Mouse (Mus musculus) embryonic facial prominence, embryonic 14.5 days (tissue): Measurements from ENCODE around the gene Tmem135. TPM values are rescaled to one million over a fixed set of nuclear protein-coding genes. Genes with fewer than 3 reads are reported as not detected.

Source experiments
- ATAC-seq: fragments of 200-750 bp; cut with Nextera tagmentation; 2 replicates; pipeline ENCODE4 v1.8.0; 2017; ENCODE audit warnings: low read depth, moderate number of reproducible peaks, moderate TSS enrichment
- DNase-seq: peaks from one replicate; pipeline ENCODE4 v3.0.0-alpha.2; 2015; ENCODE audit warnings: low spot score
- H3K27ac ChIP-seq: fragments of 300-500 bp; sonication (generic); replicated peaks from 2 replicates; pipeline ENCODE4 v1.5.1; 2014; ENCODE audit warnings: low read depth, mild to moderate bottlenecking, low read length, moderate library complexity
- H3K27me3 ChIP-seq: fragments of 300-500 bp; sonication (generic); replicated peaks from 2 replicates; pipeline ENCODE4 v1.6.1; 2014; ENCODE audit warnings: low read length; ENCODE audit not compliant: control insufficient read depth, insufficient read depth
- H3K36me3 ChIP-seq: fragments of 300-500 bp; sonication (generic); 2 replicates; pipeline ENCODE4 v1.6.1; 2014; ENCODE audit warnings: low read length, mixed read lengths; ENCODE audit not compliant: control insufficient read depth, insufficient read depth
- H3K4me1 ChIP-seq: fragments of 300-500 bp; sonication (generic); 2 replicates; pipeline ENCODE4 v1.6.1; 2014; ENCODE audit warnings: antibody characterized with exemption, low read length; ENCODE audit not compliant: control insufficient read depth, insufficient read depth
- H3K4me2 ChIP-seq: fragments of 300-500 bp; sonication (generic); 2 replicates; pipeline ENCODE4 v1.6.1; 2014; ENCODE audit warnings: low read depth, mild to moderate bottlenecking, low read length, moderate library complexity, mixed read lengths
- H3K4me3 ChIP-seq: fragments of 300-500 bp; sonication (generic); 2 replicates; pipeline ENCODE4 v1.5.1; 2014; ENCODE audit warnings: low read depth, mild to moderate bottlenecking, low read length
- H3K9ac ChIP-seq: fragments of 300-500 bp; sonication (generic); 2 replicates; pipeline ENCODE4 v1.6.1; 2014; ENCODE audit warnings: low read depth, mild to moderate bottlenecking, low read length, moderate library complexity, mixed read lengths
- H3K9me3 ChIP-seq: fragments of 300-500 bp; sonication (generic); 2 replicates; pipeline ENCODE4 v1.6.1; 2016; ENCODE audit warnings: low read length; ENCODE audit not compliant: control insufficient read depth
- WGBS: fragments of 180-500 bp; shearing (Covaris S2); extraction: QIAGEN DNeasy Blood & Tissue Kit; methylation state at CpG from one replicate; pipeline ENCODE4 v1.1.7; 2014; 5-methylcytosine and 5-hydroxymethylcytosine counted together
- polyA plus RNA-seq: library from polyadenylated mRNA; unstranded; fragments of >200 nt; fragmentation: Nextera tagmentation; extraction: Ambion mirVana; gene quantifications from 2 replicates; pipeline ENCODE4 v1.2.1, GENCODE M21; 2014

Gene Tmem135
- polyA plus RNA-seq, 1 experiment from 2014 or later, result 18.8 TPM

DNA sequence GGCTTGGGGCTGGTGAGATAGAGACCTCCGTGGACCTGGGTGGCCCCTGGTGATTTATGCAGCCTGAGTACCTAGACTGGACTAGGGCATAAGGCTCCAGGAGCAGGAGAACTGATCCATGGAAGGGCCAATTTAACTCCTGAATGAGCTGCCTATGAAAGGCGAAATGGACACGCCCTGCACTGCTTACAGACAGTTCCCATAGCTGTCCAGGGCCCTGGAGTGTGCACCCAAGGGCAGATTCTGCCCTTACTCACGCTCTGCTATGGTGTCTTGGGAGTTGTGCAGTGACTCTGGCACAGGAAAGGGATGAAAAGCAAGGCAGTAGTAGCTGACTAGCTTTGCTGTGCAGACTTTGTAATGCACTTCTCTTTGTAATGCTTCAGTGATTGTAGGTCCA, 6.3 kb upstream of the Tmem135 start:
- Histone ChIP-seq H3K4me3 (no peak overlapping the region), H3K9me3 (no peaks in the 10 kb centered on the region), H3K4me2 (no peak overlapping the region), H3K36me3 (peaks cover 14% of the 10 kb centered on the region), H3K27ac (no peak overlapping the region), H3K9ac (no peak overlapping the region), H3K27me3 (no peaks in the 10 kb centered on the region), H3K4me1 (0 out of 2 replicates have a peak, but pooled peaks cover 6% of the 10 kb centered on the region)
- no peak for DNase-seq
- WGBS, result 81% methylated on average over 4 of the region's 4 CpGs
- no peak for ATAC-seq

GRCm38 (mm10) chr7:89407006-89407940, 3.3 kb upstream of the Tmem135 start:
- no peaks in the 10 kb centered on the region for H3K27me3 ChIP-seq
- H3K4me3 ChIP-seq, result peak overlapping the region; percentile 16; the same call in 1 of the 2 replicates
- H3K4me1 ChIP-seq, result 0 out of 2 replicates have a peak, but pooled peaks cover 6% of the 10 kb centered on the region
- peaks cover 14% of the 10 kb centered on the region for H3K36me3 ChIP-seq
- DNase-seq, result no peak
- peak overlapping the region; percentile 99 for H3K4me2 ChIP-seq
- no peak overlapping the region for H3K9ac ChIP-seq
- no peak for ATAC-seq
- no peak overlapping the region for H3K27ac ChIP-seq
- 78% methylated on average over 24 of the region's 24 CpGs for WGBS
- H3K9me3 ChIP-seq, result no peaks in the 10 kb centered on the region

DNA sequence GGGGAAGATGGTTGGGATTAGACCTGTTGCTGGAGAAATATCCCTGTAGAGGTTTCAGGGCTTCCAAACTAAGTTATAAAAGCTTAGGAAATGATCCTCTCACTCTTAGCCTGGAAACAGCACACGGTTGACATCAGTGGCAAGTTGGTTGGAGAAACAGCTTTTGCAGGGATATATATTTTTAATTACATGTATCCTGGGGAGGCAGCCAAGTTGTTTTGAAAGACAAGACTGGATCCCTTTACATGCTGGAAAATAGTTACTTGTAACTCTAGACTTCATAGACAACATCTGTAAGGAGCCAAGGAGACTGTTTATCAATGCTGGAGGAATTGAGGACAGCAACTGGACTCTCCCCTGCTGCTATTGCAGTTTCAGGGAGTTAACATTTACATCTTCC, 2.0 kb upstream of the Tmem135 start:
- Histone ChIP-seq H3K9me3 (no peaks in the 10 kb centered on the region), H3K9ac (peak overlapping the region; percentile 28; the same call in 1 of the 2 replicates), H3K4me1 (0 out of 2 replicates have a peak, but pooled peaks cover 6% of the 10 kb centered on the region), H3K27ac (no peak overlapping the region), H3K4me2 (peak overlapping the region; percentile 99), H3K27me3 (no peaks in the 10 kb centered on the region), H3K36me3 (peaks cover 14% of the 10 kb centered on the region), H3K4me3 (peak overlapping the region; percentile 85)
- ATAC-seq (no peak), DNase-seq (peak; percentile 56)
- WGBS, result 26% methylated on average over 1 of the region's 1 CpGs

- DNase-seq, result no peak
Observed at GRCm38 (mm10) chr7:89404734-89405440, 865 bp upstream of the Tmem135 start.

DNA sequence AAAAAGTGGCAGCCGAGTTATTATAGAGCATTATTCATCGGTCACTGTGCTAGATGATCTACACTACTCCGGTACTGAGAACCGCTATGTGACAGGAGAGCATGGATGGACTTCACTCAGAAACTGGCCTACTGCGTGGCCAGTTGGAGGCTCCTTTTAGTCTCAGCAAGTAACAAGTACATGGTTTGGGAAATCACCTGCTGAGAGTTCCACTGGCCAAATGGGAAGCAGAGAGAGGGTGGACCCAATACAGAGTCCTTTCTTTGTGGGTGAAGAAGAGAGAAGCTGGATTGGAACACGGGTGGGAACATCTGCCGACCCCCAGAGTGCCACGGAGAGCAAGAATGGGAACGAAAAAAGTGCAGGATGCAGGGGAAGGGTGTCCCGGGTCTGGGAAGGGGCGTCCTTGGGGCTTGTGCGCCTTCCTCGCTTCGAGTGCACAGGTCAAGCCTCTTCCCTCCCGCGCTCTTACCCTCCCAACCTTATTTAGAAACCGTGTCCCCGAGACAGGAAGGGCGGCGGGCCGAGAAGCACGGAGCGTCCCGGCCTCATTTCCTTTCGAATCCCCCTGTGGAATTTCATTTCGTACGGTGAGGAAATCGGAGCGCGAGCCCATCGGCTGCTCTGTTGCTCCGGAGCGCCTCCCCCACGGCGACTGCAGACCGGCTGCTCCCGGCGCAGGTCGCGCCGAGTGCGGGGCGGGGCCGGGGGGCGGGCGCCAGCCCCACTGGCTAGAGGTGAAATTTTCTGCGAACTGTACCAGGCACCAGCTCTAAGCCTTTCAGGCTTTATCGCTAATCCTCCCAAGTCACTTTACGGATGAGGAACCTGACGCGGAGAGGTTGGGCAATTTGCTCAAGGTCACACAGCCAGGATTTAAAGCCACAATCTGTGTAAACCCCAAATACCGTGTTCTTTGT, 709 bp downstream of the Tmem135 start:
- Histone ChIP-seq H3K36me3 (peaks cover 14% of the 10 kb centered on the region), H3K4me1 (no peaks in the 10 kb centered on the region), H3K27ac (peak overlapping the region; percentile 74), H3K4me2 (peak overlapping the region; percentile 99), H3K27me3 (no peaks in the 10 kb centered on the region), H3K9me3 (no peaks in the 10 kb centered on the region), H3K4me3 (peak overlapping the region; percentile 85), H3K9ac (peak overlapping the region; percentile 85)
- 4% methylated on average over 50 of the region's 52 CpGs for WGBS
- peak; percentile 85 for ATAC-seq
- peak; percentile 87 for DNase-seq

More at GRCm38 (mm10) chr7:89404734-89405440, 865 bp upstream of the Tmem135 start:
- Histone ChIP-seq H3K9me3 (no peaks in the 10 kb centered on the region), H3K27ac (peak overlapping the region; percentile 77), H3K36me3 (peaks cover 14% of the 10 kb centered on the region), H3K4me3 (peak overlapping the region; percentile 85), H3K4me1 (no peaks in the 10 kb centered on the region), H3K9ac (peak overlapping the region; percentile 85), H3K27me3 (no peaks in the 10 kb centered on the region), H3K4me2 (peak overlapping the region; percentile 99)
- ATAC-seq, result no peak
- 1% methylated on average over 23 of the region's 35 CpGs for WGBS

GRCm38 (mm10) chr7:89401936-89402335, 2.1 kb downstream of the Tmem135 start:
- no peak overlapping the region for H3K9ac ChIP-seq
- no peaks in the 10 kb centered on the region for H3K4me1 ChIP-seq
- DNase-seq, result no peak
- no peak for ATAC-seq
- WGBS, result 78% methylated on average over 3 of the region's 3 CpGs
- no peak overlapping the region for H3K4me2 ChIP-seq
- peaks cover 1% of the 10 kb centered on the region; the same call in 1 of the 2 replicates for H3K36me3 ChIP-seq
- no peak overlapping the region for H3K4me3 ChIP-seq
- H3K27me3 ChIP-seq, result no peaks in the 10 kb centered on the region
- H3K9me3 ChIP-seq, result no peaks in the 10 kb centered on the region
- H3K27ac ChIP-seq, result no peak overlapping the region

DNA sequence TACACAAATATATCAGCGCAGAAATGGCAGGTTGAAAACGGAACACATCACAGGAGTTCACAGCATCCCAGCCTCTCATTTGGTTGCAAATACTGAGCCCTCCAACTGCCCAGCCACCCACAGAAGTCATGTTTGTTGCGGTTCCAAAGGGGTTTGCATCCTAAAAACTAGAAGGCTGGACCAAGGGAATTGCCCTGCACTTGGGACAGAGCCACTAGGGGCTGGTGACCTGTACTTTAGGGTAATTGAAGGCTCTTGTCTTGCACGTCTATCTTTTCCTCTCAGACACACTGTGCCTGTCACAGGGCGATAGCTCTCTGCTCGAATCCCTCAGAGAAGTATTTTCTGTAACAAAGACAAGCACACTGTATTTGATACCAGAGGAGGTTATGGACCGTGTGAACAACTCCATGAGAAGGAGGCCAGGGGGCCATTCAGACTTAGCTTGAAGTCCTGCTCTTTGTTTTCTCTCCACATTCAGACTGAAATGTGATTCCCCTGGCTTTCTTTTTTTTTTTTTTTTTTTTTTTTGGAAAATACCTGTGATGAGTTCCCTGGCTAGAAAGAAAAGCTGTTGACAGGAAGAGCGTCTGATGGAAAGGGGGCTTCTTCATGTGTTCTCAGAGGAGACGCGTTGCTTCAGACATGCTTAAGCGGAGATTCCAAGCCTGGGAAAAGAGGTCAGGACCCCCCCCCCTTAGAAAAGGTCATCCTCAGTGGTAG, 2.7 kb downstream of the Tmem135 start:
- H3K27ac ChIP-seq, result no peak overlapping the region
- H3K27me3 ChIP-seq, result no peaks in the 10 kb centered on the region
- DNase-seq (no peak), ATAC-seq (no peak)
- H3K4me2 ChIP-seq, result no peak overlapping the region
- no peaks in the 10 kb centered on the region for H3K36me3 ChIP-seq
- no peaks in the 10 kb centered on the region for H3K4me1 ChIP-seq
- H3K9me3 ChIP-seq, result no peaks in the 10 kb centered on the region
- WGBS, result 42% methylated on average over 11 of the region's 11 CpGs
- no peak overlapping the region for H3K9ac ChIP-seq
- no peak overlapping the region for H3K4me3 ChIP-seq
